Comparison of ENCODE assay signal across 15 mouse cellular contexts in genomic region chr7:108929726-108930393, GRCm38 (mm10). TPM values are rescaled to one million over a fixed set of nuclear protein-coding genes. Genes with fewer than 3 reads are reported as not detected.
A peak's percentile ranks its signal among the peaks of the same experiment; 100 is the strongest.
DNase-seq lines count a peak whose midpoint lies in the region; ATAC-seq and TF ChIP-seq lines count a peak whose summit lies in the region.
"Had no signal": no experiment of that assay in that cellular context is flagged by ENCODE, and none has a peak within 500 bp of the region (broad histone marks: within the 10 kb centered on the region; RNA-seq: fewer than 3 reads in every experiment).

Gene Nlrp10 (minus strand): TSS chr7:108930178.

- whole genome bisulfite sequencing in heart, embryonic 13.5 days: 39% methylated on average over 6 of the region's 6 CpGs
- WGBS in large intestine, adult 2 months: 46% methylated on average over 6 of the region's 6 CpGs
- WGBS in hindbrain, embryonic 12.5 days: 83% methylated on average over 6 of the region's 6 CpGs

- H3K27me3 ChIP-seq in heart, embryonic 13.5 days (replicated peaks): no peaks in the 10 kb centered on the region
- H3K27me3 ChIP-seq in hindbrain, embryonic 12.5 days: no peaks in the 10 kb centered on the region
- H3K27me3 ChIP-seq: neural tube, embryonic 13.5 days; stomach, embryonic 15.5 days had no signal

- H3K36me3 ChIP-seq in heart, embryonic 13.5 days: peaks cover 8% of the 10 kb centered on the region; the same call in 1 of the 2 replicates
- no peaks in the 10 kb centered on the region for H3K36me3 ChIP-seq in hindbrain, embryonic 12.5 days
- H3K36me3 ChIP-seq: liver, embryonic 12.5 days; neural tube, embryonic 13.5 days; stomach, embryonic 15.5 days had no signal

- H3K4me1 ChIP-seq in bone marrow macrophage, adult 2 months (ENCODE audit: control insufficient read depth, insufficient read depth, low read length): peaks cover 26% of the 10 kb centered on the region
- peaks cover 8% of the 10 kb centered on the region for H3K4me1 ChIP-seq in heart, embryonic 13.5 days
- H3K4me1 ChIP-seq in hindbrain, embryonic 12.5 days: peaks cover 1% of the 10 kb centered on the region
- H3K4me1 ChIP-seq: stomach, embryonic 15.5 days had no signal

- H3K4me3 ChIP-seq in bone marrow macrophage, adult 2 months (ENCODE audit: insufficient read depth, low read length): peak within 1 kb of the TSS; percentile 69
- peak within 1 kb of the TSS; percentile 44 for H3K4me3 ChIP-seq in heart, embryonic 13.5 days
- no peak within 1 kb of the TSS for H3K4me3 ChIP-seq in hindbrain, embryonic 12.5 days
- H3K4me3 ChIP-seq: liver, embryonic 12.5 days; neural tube, embryonic 13.5 days; stomach, embryonic 15.5 days had no signal

- no peaks in the 10 kb centered on the region for H3K9me3 ChIP-seq in heart, embryonic 13.5 days
- no peaks in the 10 kb centered on the region for H3K9me3 ChIP-seq in hindbrain, embryonic 12.5 days (replicated peaks)
- H3K9me3 ChIP-seq: liver, embryonic 12.5 days; neural tube, embryonic 13.5 days; stomach, embryonic 15.5 days had no signal

- peak within 1 kb of the TSS; percentile 71 for H3K9ac ChIP-seq in heart, embryonic 13.5 days
- no peak within 1 kb of the TSS for H3K9ac ChIP-seq in hindbrain, embryonic 12.5 days
- H3K9ac ChIP-seq: liver, embryonic 12.5 days; neural tube, embryonic 13.5 days; stomach, embryonic 15.5 days had no signal

- no peak for TF ChIP-seq CTCF in bone marrow macrophage, adult 2 months (IDR thresholded peaks at IDR 0.05; ENCODE audit: low read depth, low read length)

- ATAC-seq in heart, embryonic 13.5 days (ENCODE audit: extremely low read depth, insufficient number of reproducible peaks, low FRiP score, low TSS enrichment): no peak
- no peak for ATAC-seq in hindbrain, embryonic 12.5 days (ENCODE audit: low FRiP score)
- no peak for ATAC-seq in inflammation-experienced regulatory T-cells, adult 6 months
- ATAC-seq: liver, embryonic 12.5 days; midbrain, embryonic 16.5 days had no signal

- H3K27ac ChIP-seq in bone marrow macrophage, adult 2 months (ENCODE audit: insufficient read depth, low read depth, low read length): peak within 1 kb of the TSS; percentile 63
- H3K27ac ChIP-seq in heart, embryonic 13.5 days (replicated peaks): peak within 1 kb of the TSS; percentile 79
- no peak within 1 kb of the TSS for H3K27ac ChIP-seq in hindbrain, embryonic 12.5 days
- H3K27ac ChIP-seq: liver, embryonic 12.5 days; neural tube, embryonic 13.5 days; stomach, embryonic 15.5 days had no signal

- H3K4me2 ChIP-seq in heart, embryonic 13.5 days: peak within 1 kb of the TSS; percentile 60
- no peak within 1 kb of the TSS for H3K4me2 ChIP-seq in hindbrain, embryonic 12.5 days (replicated peaks)
- H3K4me2 ChIP-seq: liver, embryonic 12.5 days; neural tube, embryonic 13.5 days; stomach, embryonic 15.5 days had no signal

- TF ChIP-seq POLR2A in bone marrow macrophage, adult 2 months (IDR thresholded peaks at IDR 0.05; ENCODE audit: borderline replicate concordance, low read depth, low read length): no peak

- DNase-seq in A20 (ENCODE audit: low read depth, low spot score): peak; percentile 20
- peak; percentile 42 for DNase-seq in large intestine, adult 2 months (ENCODE audit: low read depth, low spot score)
- no peak for DNase-seq in left cerebral cortex, adult 18-20 months (ENCODE audit: low spot score in 2 of 2)
- DNase-seq in adrenal gland, postnatal 14 days: no peak
- DNase-seq: adrenal gland, adult 8-10 months; kidney, adult 2 months; right cerebral cortex, adult 18-20 months had no signal

RNA-seq across cellular contexts. Expression of gene Nlrp10, which starts in this region (rescaled TPM):
- 4.8 and 4.9 TPM in 2 replicates for polyA plus RNA-seq in bone marrow macrophage, adult 2 months (2012; ENCODE audit: insufficient read depth, insufficient read length, missing spikeins)
- polyA plus RNA-seq in heart, embryonic 13.5 days (2015; fragmentation: Nextera tagmentation; extraction: Ambion mirVana): 8.7 and 9.0 TPM in 2 replicates
- polyA plus RNA-seq in large intestine, adult 2 months (2012; rRNA removed): 0.06 and 0.14 TPM in 2 replicates
- not detected in 2 replicates for polyA plus RNA-seq in hindbrain, embryonic 12.5 days (2016; fragmentation: Nextera tagmentation; extraction: Ambion mirVana)
- total RNA-seq in left cerebral cortex, adult 18-20 months (2021): under 1 TPM; 0.44 to 0.52 TPM
- polyA plus RNA-seq in inflammation-experienced regulatory T-cells, adult 6 months (2017; shearing (Covaris generic)): under 1 TPM in 1 of 3 experiments, not detected in 2; 0.17 TPM
- 0.41 TPM in 2 replicates for total RNA-seq in adrenal gland, postnatal 14 days (2021)
- polyA plus RNA-seq: midbrain, embryonic 16.5 days; neural tube, embryonic 13.5 days had no signal

Comparison
In these comparisons a context has a peak if more than half of its experiments do, and no peak if none do; other contexts are left out.
1. Peak in DNase-seq in large intestine, adult 2 months; RNA of the gene not detected or under 1 TPM.